Mouse (Mus musculus): Measurements from ENCODE around the gene Nfkbib.

Gene Nfkbib

DNA sequence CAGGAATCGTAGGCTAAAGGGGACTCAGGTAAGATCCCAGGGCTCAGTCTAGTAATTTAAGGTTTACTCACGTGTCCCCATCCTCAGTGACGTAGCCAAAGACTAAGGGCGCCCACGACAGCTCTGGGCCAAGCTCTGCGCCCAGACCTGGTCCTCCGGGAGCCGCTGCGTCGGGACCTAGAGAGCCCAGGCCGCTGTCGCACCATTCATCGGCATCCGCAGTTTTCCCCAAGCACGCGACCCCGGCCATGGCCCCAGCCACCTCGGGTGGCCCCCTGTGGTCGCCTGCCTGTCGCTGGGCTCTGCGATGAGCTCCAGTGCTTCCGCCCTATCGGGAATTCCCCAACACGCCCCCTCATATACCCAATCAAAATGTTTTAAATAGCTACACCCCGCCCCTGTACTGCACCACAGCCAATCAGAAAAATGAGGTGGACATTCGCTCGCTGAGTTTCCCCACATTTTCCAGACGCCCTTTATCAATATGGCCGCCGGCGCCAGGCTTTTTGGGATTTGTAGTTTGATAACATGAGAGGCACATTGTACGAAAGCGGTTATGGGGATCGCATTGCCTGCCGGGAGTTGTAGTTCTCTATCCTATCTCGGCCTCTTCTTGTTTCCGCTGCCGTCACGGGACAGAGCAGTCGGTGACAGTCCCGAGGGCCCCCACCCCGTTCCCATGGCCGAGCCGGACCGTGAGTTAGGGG is 986 bp downstream of the Nfkbib start, which contains the start of gene Sirt2:
Gene Sirt2 (plus strand): TSS at position 563 of the 707 bp plus-strand sequence.
- DNase-seq: peak; percentile 100

GRCm38 (mm10) chr7:28765211-28765610 is 2.1 kb downstream of the Nfkbib start:
- peak; percentile 14 for DNase-seq

DNA sequence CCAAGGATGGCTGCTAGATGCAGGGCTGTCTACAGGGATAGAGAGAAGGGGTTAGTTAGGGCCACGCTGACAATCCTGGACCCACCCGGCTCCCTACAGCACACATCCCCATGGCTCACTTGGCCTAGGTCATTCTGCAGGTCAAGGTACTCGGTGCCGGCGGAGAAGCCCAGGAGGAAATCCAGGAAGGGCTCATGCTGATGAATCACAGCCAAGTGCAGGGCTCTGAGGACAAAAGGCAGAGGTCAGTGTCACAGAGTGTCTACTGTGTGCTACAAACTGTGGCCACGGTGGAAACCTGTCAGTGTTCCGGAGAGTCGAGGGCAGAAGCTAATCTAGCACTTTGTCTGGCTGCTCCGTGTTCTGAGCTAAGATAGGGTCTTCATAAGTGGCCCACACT is 5.4 kb downstream of the Nfkbib start:
- no peak for DNase-seq

GRCm38 (mm10) chr7:28758623-28759022 is 8.7 kb downstream of the Nfkbib start:
- DNase-seq: no peak

DNA sequence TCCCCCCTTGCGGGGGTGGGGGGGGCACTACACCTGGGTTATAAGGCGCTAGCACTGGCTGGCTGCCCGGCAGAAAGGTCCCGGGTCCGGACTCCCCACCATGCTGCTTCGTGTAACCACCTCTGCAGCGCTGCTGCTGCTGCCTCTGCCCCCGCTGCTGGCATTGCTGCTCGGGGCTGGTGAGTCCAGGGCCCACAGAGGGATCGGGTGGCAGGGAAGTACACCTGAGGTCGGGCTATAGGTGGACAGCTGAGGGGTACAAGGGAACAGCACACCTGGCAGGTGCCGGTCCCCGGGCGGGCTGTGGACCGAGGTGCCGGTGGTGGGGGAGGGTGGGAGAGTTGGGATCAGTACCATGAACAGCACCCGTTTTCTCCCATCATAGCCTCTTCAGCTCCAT is 11.2 kb downstream of the Nfkbib start, which contains the start of gene Ccer2:
Gene Ccer2 (plus strand): TSS at position 96 of the 400 bp plus-strand sequence.
- DNase-seq: no peak

- no peak for DNase-seq
These were observed 17.4 kb downstream of the Nfkbib start for GRCm38 (mm10) chr7:28749935-28750334.

DNA sequence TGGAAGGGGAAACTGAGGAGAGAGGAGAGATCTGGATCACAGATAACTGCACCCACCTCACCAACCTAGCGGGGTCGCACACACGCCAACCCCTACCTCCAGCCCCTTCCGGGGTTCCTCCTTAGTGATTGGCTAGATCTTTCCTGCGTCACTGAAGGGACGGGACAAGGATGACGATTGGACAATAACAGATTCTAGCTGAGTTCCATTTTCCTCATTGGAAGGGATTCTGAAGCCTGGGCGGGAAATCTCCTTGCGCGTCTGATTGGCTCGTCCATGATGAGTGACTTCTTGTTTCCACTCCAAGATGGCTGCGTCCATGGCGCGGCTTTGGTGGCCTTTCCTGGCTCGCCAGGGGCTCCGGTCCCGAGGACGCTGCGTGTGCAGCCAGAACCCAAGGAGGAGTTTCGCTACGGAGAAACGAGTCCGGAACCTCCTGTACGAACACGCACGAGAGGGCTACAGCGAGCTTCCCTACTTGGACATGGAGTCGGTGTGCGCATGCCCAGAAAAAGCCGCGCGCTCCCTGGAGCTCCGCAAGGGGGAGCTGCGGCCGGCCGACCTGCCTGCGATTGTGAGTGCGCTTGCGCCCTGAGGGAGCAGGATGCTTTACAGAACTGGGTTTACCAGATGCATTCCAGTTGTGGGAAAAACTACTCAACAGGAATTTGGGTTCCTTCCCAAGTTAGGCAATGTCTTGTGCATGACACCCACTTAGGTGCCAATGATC is 25.4 kb downstream of the Nfkbib start, which contains the start of the genes Mrps12 and Sars2:
Gene Mrps12 (minus strand): TSS at position 112 of the 730 bp plus-strand sequence.
Gene Sars2 (plus strand): TSS at position 284 of the 730 bp plus-strand sequence.
- peak; percentile 99 for DNase-seq

- DNase-seq: no peak
These were observed 26.0 kb downstream of the Nfkbib start for GRCm38 (mm10) chr7:28741368-28741708.

DNA sequence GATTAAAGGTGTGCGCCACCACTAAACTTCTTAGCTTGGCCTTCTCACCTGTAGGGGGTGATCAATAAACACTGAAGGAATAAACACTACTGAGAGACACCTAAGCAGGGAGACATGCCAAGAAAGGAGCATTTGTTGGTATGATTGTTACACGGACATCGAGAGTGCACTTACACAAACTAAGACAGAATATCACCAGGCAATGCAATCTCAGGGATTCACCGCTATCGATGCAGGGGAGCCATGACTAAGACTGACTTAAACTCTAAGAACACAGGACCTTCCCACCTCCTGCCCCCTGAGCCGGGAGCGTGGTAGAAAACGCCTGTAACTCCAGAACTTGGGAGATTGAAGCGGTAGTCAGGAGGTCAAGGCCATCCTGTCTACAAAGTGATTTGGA is 26.4 kb downstream of the Nfkbib start:
- DNase-seq: no peak

DNA sequence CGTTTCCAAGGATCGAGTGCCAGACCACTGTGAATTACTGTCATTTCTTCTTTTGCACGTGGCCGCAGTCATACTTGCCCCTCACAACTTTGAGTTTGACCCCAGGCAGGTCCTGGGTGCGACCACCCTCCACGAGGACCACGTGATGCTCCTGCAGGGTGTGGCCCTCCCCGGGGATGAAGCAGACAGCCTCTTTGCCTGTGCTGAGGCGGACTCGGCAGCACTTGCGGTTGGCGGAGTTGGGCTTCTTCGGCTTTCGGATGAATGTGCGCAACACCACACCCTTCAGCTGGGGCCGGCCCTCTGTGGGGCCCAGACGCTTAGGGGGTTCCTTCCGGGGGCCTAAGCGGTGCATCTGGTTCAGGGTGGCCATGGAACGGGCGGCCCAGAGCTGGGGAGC is 27.5 kb downstream of the Nfkbib start:
- DNase-seq: no peak

GRCm38 (mm10) chr7:28735701-28736100 is 31.6 kb downstream of the Nfkbib start:
- DNase-seq: peak; percentile 54

- DNase-seq: no peak
These were observed 34.1 kb downstream of the Nfkbib start for GRCm38 (mm10) chr7:28733211-28733610.

GRCm38 (mm10) chr7:28732341-28733142 is 34.8 kb downstream of the Nfkbib start:
- DNase-seq: peak; percentile 95

GRCm38 (mm10) chr7:28727649-28728340 is 39.5 kb downstream of the Nfkbib start:
- DNase-seq: no peak

DNA sequence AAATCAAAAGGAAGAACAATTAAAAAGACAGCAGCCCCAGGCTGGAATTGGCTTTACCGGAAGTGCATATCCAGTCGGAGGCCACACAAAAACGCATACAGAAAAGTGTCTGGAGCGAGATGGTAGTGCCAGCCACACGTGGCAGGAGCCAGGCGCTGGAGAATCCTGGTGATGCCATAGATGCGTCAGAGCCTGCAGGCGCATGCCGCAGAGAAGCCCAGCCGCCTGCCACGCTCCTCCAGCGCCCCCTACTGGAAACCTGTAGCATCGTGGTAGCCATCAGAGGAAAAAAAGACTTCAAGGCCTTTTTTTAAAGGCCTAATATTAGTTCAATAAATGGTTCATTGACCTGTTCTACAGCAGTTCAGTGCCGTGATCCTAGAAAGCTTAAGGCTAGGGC is 40.7 kb downstream of the Nfkbib start:
- DNase-seq: peak; percentile 77

DNA sequence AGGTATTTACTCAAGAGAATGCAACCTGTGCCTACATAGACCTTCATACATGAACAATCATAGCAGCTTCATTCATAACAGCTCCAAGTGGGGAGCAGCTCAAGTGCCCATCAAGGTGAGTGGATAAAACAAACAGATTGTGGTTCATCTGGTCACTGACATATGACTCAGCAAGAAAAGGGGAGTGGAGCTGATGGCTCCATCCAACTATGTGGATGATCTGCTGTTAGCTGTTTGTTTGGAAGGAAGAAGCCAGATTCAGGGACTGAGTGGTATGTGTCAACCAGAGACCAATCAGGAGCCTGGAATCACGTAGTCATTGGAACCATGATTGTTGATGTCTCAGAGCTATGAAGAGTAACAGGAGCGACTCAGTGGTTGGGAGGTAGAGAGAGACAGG is 42.7 kb downstream of the Nfkbib start:
- DNase-seq: no peak

- DNase-seq: no peak
These were observed 45.2 kb downstream of the Nfkbib start for GRCm38 (mm10) chr7:28722079-28722478.

GRCm38 (mm10) chr7:28720753-28721537 is 46.4 kb downstream of the Nfkbib start:
- DNase-seq: no peak

- no peak for DNase-seq
These were observed 47.7 kb downstream of the Nfkbib start for GRCm38 (mm10) chr7:28719650-28720049.

DNA sequence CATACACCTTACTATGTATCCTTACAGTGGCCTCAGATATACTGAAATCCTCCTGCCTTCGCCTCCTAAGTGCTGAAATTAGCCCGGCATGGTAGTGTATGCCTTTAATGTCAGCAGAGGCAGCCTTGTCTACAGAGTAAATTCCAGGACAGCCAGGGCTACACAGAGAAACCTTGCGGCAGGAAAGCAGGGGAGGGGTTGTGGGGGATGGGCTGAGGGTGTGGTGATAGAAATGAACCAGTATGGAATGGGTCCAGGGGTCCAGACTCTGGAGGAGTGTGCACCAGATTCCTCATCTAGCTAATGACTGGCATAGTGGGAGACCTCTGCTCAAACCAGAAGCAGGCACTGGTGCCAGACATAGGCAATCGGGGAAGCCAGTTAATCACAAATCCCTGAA is 48.2 kb downstream of the Nfkbib start:
- DNase-seq: no peak

GRCm38 (mm10) chr7:28717726-28718125 is 49.6 kb downstream of the Nfkbib start:
- DNase-seq: no peak

Data from lung, postnatal 36 days (tissue).